Mouse (Mus musculus) Patski (cell line): Measurements from ENCODE around the gene Nav2. TPM values are rescaled to one million over a fixed set of nuclear protein-coding genes. Genes with fewer than 3 reads are reported as not detected.

Source experiments
- ATAC-seq: fragments of 100-300 bp; one replicate; pipeline ENCODE4 v1.8.0; 2021
- CTCF ChIA-PET: fragments of 350-600 bp; sonication (Branson Sonifier 250); formaldehyde crosslinking; loops from one replicate; lab custom pipeline; 2022; ENCODE audit warnings: inconsistent platforms; lab: Charles Lee
- POLR2A ChIA-PET: fragments of 350-600 bp; sonication (Branson Sonifier 250); formaldehyde crosslinking; loops from one replicate; lab custom pipeline; 2022; ENCODE audit warnings: antibody characterized with exemption, inconsistent platforms; lab: Charles Lee
- DNase-seq: peaks from one replicate; pipeline ENCODE4 v3.0.0-alpha.2; 2011; ENCODE audit warnings: low read depth, low spot score
- H3K27me3 ChIP-seq: fragments of 371-371 bp; one replicate; pipeline ENCODE4 v1.5.1; 2021
- CTCF ChIP-seq: fragments of 100-300 bp; IDR thresholded peaks from one replicate; pipeline ENCODE4 v1.5.1; 2021
- in situ Hi-C: fragments of 300-500 bp; cut with MboI; formaldehyde crosslinking; loops from 3 replicates; pipeline ENCODE4 v1.11.1; 2018; ENCODE audit warnings: low pct_unique_long_range_greater_than_20kb, mixed read lengths
- polyA plus RNA-seq: library from polyadenylated mRNA; unstranded; gene quantifications from one replicate; pipeline ENCODE4 v1.2.3, GENCODE M21; 2021

The Nav2 gene
- polyA plus RNA-seq, 1 experiment from 2014 or later, result 13.3 TPM

- ChIA-PET CTCF (no interaction called here), POLR2A (no interaction called here)
- no peak for ATAC-seq
- in situ Hi-C loops, result no loop called here
- H3K27me3 ChIP-seq, result no peaks in the 10 kb centered on the region
- no peak for TF ChIP-seq CTCF
- no peak for DNase-seq
Observed at GRCm38 (mm10) chr7:49034253-49034652, 125.7 kb downstream of the Nav2 start.

- POLR2A ChIA-PET, result no interaction called here
- CTCF ChIA-PET, result no interaction called here
- ATAC-seq (no peak), DNase-seq (no peak)
- in situ Hi-C loops, result no loop called here
- TF ChIP-seq CTCF, result no peak
- no peaks in the 10 kb centered on the region for H3K27me3 ChIP-seq
Observed at GRCm38 (mm10) chr7:49040163-49040562, 131.6 kb downstream of the Nav2 start.

- TF ChIP-seq CTCF, result no peak
- DNase-seq (no peak), ATAC-seq (no peak)
- H3K27me3 ChIP-seq, result no peaks in the 10 kb centered on the region
- in situ Hi-C loops, result no loop called here
- CTCF ChIA-PET, result no interaction called here
- POLR2A ChIA-PET, result no interaction called here
Observed at GRCm38 (mm10) chr7:49041334-49042070, 133.0 kb downstream of the Nav2 start.

- DNase-seq, result no peak
- POLR2A ChIA-PET, result no interaction called here
- ATAC-seq, result no peak
- CTCF ChIA-PET, result interaction anchor here (0.8 kb wide), 1 partner anchor 20 kb away, joined by 3 read pairs; no protein-coding TSS in a partner anchor
- no peak for TF ChIP-seq CTCF
- no peaks in the 10 kb centered on the region for H3K27me3 ChIP-seq
- in situ Hi-C loops, result no loop called here
Observed at GRCm38 (mm10) chr7:49045499-49046346, 137.2 kb downstream of the Nav2 start.

GRCm38 (mm10) chr7:49046347-49046989 is 138.0 kb downstream of the Nav2 start:
- CTCF ChIA-PET, result interaction anchor here (0.8 kb wide), 1 partner anchor 19 kb away, joined by 3 read pairs; no protein-coding TSS in a partner anchor
- in situ Hi-C loops, result no loop called here
- no peak for TF ChIP-seq CTCF
- no peak for ATAC-seq
- no peaks in the 10 kb centered on the region for H3K27me3 ChIP-seq
- POLR2A ChIA-PET, result no interaction called here
- no peak for DNase-seq

- POLR2A ChIA-PET, result no interaction called here
- no peaks in the 10 kb centered on the region for H3K27me3 ChIP-seq
- no peak for TF ChIP-seq CTCF
- ATAC-seq (no peak), DNase-seq (no peak)
- CTCF ChIA-PET, result no interaction called here
- in situ Hi-C loops, result no loop called here
Observed at GRCm38 (mm10) chr7:49047336-49047735, 138.8 kb downstream of the Nav2 start.

GRCm38 (mm10) chr7:49052871-49053618 is 144.5 kb downstream of the Nav2 start:
- no peak for ATAC-seq
- ChIA-PET CTCF (no interaction called here), POLR2A (no interaction called here)
- no peaks in the 10 kb centered on the region for H3K27me3 ChIP-seq
- TF ChIP-seq CTCF, result no peak
- in situ Hi-C loops, result no loop called here
- DNase-seq, result no peak

- ChIA-PET POLR2A (no interaction called here), CTCF (no interaction called here)
- in situ Hi-C loops, result no loop called here
- no peak for TF ChIP-seq CTCF
- no peak for DNase-seq
- H3K27me3 ChIP-seq, result no peaks in the 10 kb centered on the region
- no peak for ATAC-seq
Observed at GRCm38 (mm10) chr7:49055273-49055672, 146.8 kb downstream of the Nav2 start.

GRCm38 (mm10) chr7:49058304-49059012 is 149.9 kb downstream of the Nav2 start:
- TF ChIP-seq CTCF, result no peak
- no peak for ATAC-seq

More at GRCm38 (mm10) chr7:49058304-49059012, 149.9 kb downstream of the Nav2 start:
- in situ Hi-C loops, result no loop called here
- CTCF ChIA-PET, result interaction anchor here (4.9 kb wide), 1 partner anchor 11 kb away, joined by 17 read pairs; no protein-coding TSS in a partner anchor
- POLR2A ChIA-PET, result interaction anchor here (0.5 kb wide), 1 partner anchor 16 kb away, joined by 3 read pairs; no protein-coding TSS in a partner anchor
- no peaks in the 10 kb centered on the region for H3K27me3 ChIP-seq
- no peak for DNase-seq
